Mouse (Mus musculus): Measurements from ENCODE around the gene Galp.
"Not testable (repeated sequence)": the region's sequence is repeated elsewhere in the genome, so short reads cannot be mapped to it uniquely, and the experiment has no call there.

Gene Galp

GRCm38 (mm10) chr7:6174365-6174987 lies 22.4 kb upstream of the Galp start:
- not testable (repeated sequence) for DNase-seq (ENCODE audit: low read depth, low spot score)

DNA sequence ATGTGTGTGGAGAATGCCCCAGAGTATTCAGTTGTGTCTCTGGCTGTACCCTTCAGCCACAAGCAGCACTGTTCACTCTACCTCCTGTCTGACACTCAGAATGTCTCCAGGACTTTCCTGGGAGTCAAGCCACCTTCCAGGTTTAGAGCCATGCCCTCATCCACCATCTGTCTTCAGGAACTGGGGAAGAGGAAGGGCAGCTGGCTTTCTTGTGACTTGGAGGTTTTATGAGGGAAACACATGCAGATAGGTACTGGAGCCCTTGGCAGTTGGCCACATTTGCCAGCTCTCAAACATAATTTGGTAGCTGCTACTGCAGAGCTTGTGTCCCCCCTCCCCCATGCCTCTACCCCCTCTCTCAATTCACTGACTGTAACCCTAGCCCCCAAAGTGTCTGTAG lies 17.9 kb upstream of the Galp start:
- no peak for DNase-seq (ENCODE audit: low read depth, low spot score)

DNA sequence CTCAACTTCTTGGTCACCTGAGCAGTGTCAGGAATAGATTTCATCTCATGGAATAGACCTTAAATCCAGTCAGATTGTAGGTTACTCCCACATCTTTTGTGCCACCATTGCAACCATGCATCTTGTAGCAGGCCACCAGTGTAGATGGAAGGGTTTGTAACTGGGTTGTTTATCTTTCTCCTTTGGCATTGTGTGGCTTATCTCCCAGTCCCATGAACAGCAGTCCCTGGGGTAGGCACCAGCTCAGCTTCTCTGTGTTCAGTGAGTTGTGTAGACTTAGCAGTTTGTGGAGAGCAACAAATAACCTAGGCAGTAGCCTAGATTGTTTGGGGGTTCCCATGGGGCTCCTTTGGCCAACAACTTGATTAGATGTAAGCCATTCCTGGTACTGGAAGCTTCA lies 14.0 kb upstream of the Galp start:
- DNase-seq (ENCODE audit: low read depth, low spot score) = no peak

GRCm38 (mm10) chr7:6183802-6184201 lies 13.1 kb upstream of the Galp start:
- DNase-seq (ENCODE audit: low read depth, low spot score) = no peak

GRCm38 (mm10) chr7:6184521-6184920 lies 12.4 kb upstream of the Galp start:
- no peak for DNase-seq (ENCODE audit: low read depth, low spot score)

GRCm38 (mm10) chr7:6185391-6185790 lies 11.5 kb upstream of the Galp start:
- no peak for DNase-seq (ENCODE audit: low read depth, low spot score)

DNA sequence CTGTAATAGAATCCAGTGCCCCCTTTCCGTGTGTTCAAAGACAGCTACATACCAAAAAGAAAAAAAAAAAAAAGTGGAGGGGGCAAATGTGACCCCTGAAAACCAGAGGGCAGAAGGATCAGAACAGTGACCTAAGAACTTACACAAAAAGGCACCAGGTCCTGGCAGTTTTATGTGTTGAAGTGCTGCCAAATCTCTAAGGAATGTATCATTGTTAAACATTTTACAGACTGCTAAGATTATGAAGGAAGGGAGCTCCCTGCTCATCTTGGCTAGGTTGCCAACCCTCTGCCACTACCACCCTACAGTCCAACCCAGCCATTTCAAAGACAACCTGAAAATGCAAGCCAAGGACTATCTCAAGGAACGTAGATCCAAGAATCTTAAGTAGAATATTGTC lies 10.7 kb upstream of the Galp start:
- no peak for DNase-seq (ENCODE audit: low read depth, low spot score)

DNA sequence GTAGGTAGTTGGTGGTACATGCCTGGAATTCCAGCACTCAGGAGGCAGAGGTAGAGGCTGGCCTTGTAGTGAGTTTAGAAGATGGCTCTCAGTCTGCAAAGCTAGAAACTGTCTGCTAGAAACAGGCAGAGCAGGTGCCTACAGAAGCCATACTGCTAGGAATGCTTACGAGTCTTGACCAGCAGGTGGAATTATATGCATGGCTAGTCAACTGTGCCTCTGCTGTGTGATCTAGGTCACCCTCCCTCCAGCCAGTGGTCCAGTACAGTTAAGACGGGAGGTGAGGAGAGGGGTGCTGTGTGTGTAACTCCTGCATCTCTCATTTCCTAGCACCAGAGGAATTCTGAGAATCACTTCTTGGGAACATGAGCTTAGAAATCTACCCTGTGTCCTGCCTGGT lies 10.1 kb upstream of the Galp start:
- no peak for DNase-seq (ENCODE audit: low read depth, low spot score)

DNA sequence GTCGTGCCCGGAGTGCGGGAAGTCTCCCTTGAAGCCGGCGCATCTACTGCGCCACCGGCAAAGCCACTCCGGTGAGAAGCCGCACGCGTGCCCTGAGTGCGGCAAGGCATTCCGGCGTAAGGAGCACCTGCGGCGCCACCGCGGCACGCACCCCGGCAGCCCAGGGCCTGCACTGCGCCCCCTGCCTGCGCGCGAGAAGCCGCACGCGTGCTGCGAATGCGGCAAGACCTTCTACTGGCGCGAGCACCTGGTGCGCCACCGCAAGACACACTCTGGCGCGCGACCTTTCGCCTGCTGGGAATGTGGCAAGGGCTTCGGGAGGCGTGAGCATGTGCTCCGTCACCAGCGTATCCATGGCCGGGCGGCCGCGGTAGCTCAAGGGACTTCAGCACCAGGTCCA lies 7.3 kb upstream of the Galp start:
- DNase-seq (ENCODE audit: low read depth, low spot score) = no peak

DNA sequence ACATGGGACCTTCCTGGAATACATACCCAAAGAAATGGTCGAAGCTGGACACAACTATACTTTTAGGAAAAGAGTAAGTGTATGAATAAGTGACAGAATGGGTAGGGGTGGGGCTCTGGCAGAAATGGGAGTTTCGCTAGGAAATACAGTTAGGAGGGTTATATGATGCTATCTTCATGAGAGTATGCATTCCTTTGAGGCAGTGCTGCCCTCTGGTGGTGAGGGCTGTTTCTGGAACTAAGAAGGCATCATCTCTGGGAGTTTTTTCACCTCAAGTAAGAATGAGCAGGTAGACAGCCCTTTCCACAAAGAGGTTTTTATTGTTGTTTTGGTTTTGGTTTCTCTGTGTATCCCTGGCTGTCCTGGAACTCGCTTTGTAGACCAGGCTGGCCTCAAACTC lies 5.5 kb upstream of the Galp start:
- no peak for DNase-seq (ENCODE audit: low read depth, low spot score)

DNA sequence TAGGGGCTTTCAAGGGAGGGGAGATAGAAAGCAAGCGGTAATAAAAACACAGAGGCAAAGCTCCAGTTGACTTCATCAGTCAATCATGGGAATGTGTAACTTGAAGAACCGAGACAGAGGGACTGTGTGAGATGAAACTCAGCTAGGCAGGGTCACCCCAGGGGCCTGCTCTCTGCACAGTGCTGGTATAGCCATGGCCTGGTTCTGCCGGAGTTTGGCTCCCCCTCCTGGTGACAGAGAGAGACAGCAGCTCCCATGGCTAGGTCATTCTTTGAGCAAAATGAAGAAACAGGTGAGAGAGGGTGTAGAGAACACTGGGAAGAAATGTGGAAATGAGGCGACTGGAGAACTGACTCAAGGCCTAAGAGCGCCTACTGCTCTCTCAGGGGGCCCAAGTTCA lies 2.8 kb upstream of the Galp start:
- DNase-seq (ENCODE audit: low read depth, low spot score) = no peak

DNA sequence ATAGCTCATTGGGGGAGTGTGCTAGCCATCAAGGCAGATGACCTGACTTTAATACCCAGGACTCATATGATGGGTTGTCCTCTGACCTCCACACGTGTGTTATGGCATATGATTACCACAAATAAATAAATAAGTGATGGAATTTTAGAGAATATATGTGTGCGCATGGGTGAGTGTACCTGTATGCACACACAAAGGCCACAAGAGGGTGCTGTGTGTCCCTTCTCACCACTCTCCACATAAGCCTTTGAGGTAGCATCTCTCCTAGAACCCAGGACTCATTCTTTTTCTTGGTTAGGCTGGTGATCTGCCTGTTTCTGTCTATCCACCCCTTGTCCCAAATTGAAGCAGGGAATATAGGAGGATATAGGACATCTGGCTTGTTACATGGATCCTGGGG lies 1.1 kb upstream of the Galp start:
- no peak for DNase-seq (ENCODE audit: low read depth, low spot score)

- no peak for DNase-seq (ENCODE audit: low read depth, low spot score)
Observed at GRCm38 (mm10) chr7:6204200-6204599, 7.3 kb downstream of the Galp start.

DNA sequence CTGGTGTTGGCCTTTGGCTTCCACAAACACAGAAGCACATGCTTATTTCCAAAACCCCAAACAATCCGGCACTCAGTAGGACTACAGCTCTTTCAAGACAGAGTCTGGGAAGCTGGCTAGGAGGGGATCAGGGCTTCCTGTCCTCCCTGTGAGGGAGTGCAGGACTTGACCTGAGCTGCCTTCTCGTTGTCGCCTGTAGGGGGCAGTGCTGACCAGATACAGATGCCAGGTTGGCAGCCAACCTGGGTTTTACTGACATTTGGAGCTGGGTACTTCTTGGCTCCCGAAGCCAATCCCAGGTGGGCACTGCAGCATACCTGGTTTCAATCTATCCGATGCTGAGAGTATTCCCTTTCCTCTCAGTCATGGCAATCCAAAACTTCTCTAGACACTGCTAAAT lies 16.3 kb downstream of the Galp start:
- DNase-seq (ENCODE audit: low read depth, low spot score) = no peak

GRCm38 (mm10) chr7:6214691-6215090 lies 17.8 kb downstream of the Galp start:
- not testable (repeated sequence) for DNase-seq (ENCODE audit: low read depth, low spot score)

DNA sequence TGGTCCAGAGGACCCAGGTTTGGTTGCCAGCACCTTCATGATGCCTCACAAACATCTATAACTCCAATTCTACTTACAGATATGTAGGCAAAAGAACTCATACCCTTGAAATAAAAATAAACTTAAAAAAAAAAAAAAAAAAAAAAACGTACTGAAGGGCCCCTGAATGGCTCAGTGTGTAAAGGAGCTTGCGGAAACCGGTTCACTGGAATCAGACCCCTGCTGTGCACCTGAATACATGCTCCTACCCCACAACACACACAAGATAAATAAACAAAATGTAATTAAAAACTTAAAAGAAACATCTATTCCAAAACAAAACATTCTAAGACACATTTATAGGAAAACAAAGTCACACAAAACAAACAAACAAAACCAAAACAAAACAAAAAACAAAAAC lies 23.3 kb downstream of the Galp start:
- no peak for DNase-seq (ENCODE audit: low read depth, low spot score)

GRCm38 (mm10) chr7:6221978-6222377 lies 25.1 kb downstream of the Galp start, which contains the start of gene Zscan5b:
TSS of gene Zscan5b (plus strand) at chr7:6222278.
- DNase-seq (ENCODE audit: low read depth, low spot score) = no peak

DNA sequence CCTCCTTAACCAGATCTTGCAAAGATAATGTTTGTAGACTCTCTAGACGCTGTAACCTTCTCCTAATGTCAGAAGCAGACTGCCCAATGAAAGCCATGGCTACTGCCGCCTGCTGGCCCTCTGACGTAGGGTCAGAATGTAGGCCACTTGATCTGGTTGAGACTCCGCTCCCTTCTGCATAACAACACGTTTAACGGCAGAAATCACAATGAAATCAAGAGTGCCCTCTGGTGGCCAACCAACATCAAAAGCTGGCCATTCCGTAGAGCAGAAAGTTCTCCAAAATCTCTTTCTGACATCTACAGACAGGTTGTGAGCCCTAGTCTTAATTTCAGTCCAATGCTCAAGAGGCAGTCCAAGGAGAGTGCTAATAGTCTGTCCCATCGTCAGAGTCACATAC lies 31.6 kb downstream of the Galp start:
- DNase-seq (ENCODE audit: low read depth, low spot score) = not testable (repeated sequence)

- DNase-seq (ENCODE audit: low read depth, low spot score) = no peak
Observed at GRCm38 (mm10) chr7:6239787-6240186, 42.9 kb downstream of the Galp start.

DNA sequence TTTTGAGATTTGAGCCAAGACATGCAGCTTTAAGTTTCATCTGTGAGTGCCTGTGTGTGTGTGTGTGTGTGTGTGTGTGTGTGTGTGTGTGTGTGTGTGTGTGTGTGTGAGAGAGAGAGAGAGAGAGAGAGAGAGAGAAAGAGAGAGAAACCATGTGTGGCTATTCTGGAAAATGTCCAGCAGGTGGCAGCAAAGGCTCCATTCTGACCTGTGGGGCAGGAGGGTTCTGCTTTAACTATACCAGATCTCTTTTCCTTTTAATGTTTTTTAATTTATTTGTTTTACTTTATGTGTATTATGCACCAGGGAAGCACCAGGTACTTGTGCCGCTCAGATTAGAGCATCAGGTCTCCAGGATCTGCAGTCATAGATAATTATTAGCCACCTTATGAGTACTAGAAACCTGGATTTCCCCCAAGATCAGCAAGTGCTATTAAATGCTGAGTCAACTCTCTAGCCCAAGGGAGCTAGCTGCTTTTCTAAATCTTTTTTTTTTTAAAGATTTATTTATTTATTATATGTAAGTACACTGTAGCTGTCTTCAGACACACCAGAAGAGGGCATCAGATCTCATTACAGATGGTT lies 44.0 kb downstream of the Galp start:
- not testable (repeated sequence) for DNase-seq (ENCODE audit: low read depth, low spot score)

DNA sequence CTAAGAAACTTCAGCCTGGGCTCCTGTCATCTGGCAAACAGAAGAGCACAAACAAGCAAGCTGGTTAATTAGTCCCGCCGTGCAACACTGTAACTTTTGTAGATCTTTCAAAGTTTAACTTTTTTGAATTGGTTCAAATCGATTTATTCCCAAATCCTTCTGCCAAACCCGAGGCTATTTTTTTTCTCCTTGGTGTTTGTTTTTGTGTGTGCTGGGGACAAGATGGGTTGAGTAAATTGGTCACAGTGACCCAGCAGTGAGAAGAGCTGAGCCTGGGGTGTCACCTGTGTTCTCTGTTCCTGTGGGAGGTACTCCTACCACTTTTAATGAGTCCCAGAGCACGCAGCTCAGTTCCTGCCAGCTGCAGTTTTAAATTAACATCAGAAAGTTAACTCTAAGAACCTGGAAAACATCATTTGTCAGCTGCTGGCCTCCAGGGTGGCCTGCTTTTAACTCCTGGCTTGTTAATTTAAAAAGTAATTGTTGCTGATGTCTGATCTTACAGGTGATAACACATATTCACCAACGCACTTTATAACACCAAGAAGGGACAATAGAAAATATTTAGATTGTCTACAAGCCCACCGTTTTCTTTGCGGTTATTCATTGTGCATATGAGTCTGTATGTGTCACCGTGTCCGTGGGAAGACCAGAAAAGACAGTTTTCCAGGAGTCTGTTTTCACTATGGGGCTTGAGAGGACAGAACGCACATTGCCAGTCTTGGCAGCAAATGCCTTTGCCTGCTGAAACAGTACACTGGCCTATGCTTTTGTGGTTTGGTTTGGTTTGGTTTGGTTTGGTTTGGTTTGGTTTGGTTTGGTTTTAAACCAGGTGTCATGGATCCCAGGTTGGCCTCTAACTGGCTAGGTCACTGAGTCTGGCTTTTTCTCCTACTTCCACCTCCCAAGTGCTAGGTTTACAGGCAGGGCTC lies 47.7 kb downstream of the Galp start:
- DNase-seq (ENCODE audit: low read depth, low spot score) = no peak

GRCm38 (mm10) chr7:6252410-6252809 lies 55.5 kb downstream of the Galp start, which contains the start of gene Epp13:
TSS of gene Epp13 (plus strand) at chr7:6252710.
- DNase-seq (ENCODE audit: low read depth, low spot score) = no peak

GRCm38 (mm10) chr7:6254451-6254850 lies 57.6 kb downstream of the Galp start:
- DNase-seq (ENCODE audit: low read depth, low spot score) = no peak
